Mouse (Mus musculus) G1E (cell line): ENCODE measurements around the gene Map1b.

Experiments used
- CTCF ChIP-seq: IDR thresholded peaks from 2 replicates; pipeline ENCODE4 v1.5.1; 2012; ENCODE audit warnings: low read depth, low read length, inconsistent platforms, mixed read lengths
- TAL1 ChIP-seq: conservative IDR thresholded peaks from 2 replicates; pipeline ENCODE4 v1.6.1; 2012; ENCODE audit warnings: low read depth, low read length, inconsistent platforms, mixed read lengths

DNA sequence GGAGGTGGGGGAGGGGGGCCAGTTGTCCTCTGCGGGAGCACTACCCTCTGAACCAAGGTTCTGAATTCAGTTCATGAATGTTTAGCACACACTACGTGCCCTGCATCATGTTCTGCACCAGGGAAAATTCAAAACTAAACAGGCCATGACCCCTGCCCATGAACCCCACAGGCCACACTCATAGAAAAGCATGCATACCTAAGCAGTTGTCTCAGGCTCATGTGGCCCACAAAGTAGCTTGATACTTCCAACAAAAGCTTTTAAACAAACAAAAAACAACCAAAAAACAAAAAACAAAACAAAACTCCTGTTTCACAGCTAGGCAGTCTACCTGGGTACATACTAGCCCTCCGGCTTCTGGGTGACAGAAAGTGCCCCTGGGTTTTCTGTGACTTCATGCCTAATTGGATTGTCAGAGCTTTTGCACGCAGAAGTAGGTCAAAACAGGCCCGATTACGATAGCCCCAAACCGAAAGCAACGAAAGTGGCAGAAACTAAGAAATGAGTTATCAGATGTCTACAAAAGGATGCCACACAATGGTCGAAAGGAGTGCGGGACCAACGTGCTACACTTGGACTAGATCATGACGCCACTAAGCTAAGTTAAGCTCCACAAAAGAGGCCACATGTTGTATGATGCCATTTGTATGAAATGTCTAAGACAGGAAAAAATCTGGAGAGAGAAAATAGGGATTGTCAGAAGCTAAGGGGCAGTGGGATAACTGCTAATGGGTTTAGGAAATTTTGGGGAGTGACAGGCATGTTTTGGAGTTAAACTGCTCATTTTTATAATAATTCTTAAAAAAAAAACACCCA lies 73.7 kb downstream of the Map1b start:
- TF ChIP-seq CTCF (no peak), TAL1 (no peak)
